Mouse (Mus musculus) gonadal fat pad, adult 2 months (tissue): ENCODE results near the gene Olfr488. TPM values are rescaled to one million over a fixed set of nuclear protein-coding genes. Genes with fewer than 3 reads are reported as not detected.
"Not testable (repeated sequence)": the region's sequence is repeated elsewhere in the genome, so short reads cannot be mapped to it uniquely, and the experiment has no call there.

Experiments used
- DNase-seq: peaks from one replicate; pipeline ENCODE4 v3.0.0-alpha.2; 2012; ENCODE audit warnings: low read depth
- polyA plus RNA-seq: library from polyadenylated mRNA; depleted of rRNA; stranded (reverse); fragments of >200 nt; gene quantifications from 2 replicates; pipeline ENCODE4 v1.2.3, GENCODE M21; 2012; rRNA removed

Olfr488 gene
- polyA plus RNA-seq: not detected in 2 replicates

DNA sequence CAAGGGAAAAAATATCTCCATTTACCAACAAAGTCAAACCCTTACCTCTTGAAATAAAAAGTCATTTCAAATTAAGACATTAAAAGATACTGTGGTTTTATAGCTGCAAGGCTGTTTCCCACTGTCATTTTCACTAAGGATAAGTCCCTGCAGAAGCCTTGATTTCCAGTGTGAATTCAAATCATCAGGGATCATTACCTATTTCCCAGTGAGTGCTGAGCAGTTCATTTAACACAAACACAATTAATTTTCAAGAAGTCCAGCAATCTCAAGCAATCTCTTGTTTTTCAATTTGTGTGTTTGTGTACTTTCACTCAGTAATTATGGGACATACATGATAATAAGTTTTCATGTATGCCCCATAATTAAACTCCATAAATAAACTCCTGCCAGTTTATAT is at the start of gene Olfr488:
Olfr488 (minus strand) TSS at position 101 of the 400 bp plus-strand sequence.
- DNase-seq: no peak

DNA sequence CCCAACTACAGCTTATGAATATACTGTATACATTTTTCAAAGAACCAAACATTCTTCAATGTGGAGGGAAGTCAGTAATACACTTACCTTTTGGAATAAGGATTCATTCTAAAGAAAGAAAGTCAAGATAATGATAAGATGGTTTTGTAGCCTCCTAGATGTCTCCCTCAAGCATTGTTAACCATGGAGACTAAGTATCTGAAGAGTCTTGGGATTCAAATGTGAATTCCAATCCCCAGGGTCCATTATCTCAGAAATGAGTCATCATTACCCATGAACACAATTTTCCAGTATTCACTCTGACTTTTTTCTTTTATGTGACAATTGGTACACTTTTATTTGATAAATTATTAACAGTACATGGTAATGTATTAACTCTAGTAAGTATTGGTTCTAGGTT is 30.7 kb upstream of the Olfr488 start, which contains the start of gene Olfr490:
Olfr490 (minus strand) TSS at position 101 of the 400 bp plus-strand sequence.
- DNase-seq: no peak

DNA sequence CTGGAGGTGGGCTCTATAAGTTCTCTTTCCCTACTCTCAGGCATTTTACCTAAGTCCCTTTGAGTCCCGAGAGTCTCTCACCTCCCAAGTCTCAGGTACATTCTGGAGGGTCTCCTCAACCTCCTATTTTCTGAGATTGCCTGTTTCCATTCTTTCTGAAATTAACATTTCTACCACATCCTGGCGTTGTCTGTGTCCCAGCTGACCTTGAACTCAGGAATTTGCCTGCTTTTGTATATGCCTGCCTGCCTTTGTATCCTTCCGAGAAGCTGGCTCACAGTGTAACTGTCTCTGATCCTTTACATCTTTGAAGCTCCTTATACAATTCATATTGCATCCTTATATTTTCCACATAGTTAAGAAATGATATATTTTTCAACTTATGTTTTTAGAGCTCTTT is 24.6 kb downstream of the Olfr488 start:
- DNase-seq: no peak

DNA sequence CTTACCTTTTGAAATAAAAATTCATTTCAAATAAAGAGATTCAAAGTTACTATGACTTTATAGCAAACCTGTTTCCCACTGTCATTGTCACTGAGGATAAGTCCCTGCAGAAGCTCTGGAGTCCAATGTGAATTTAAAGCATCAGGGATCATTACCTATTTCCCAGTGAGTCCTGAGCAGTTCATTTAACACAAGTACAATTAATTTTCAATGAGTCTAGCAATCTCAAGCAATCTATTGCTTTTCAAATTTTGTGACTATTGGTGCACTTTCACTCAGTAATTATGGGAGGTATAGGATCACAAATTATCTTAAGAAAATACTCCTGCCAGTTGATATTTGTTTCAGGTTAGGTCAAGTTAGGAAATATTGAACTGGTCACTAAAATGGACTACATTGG is 43.6 kb downstream of the Olfr488 start, which contains the start of gene Olfr487:
Olfr487 (minus strand) TSS at position 101 of the 400 bp plus-strand sequence.
- not testable (repeated sequence) for DNase-seq

Other genes with a start within 250 kb of the Olfr488 start
- gene Olfr478, start 224.4 kb downstream of the Olfr488 start, polyA plus RNA-seq: not detected in 2 replicates
- gene Olfr479, start 207.7 kb downstream of the Olfr488 start, polyA plus RNA-seq: not detected in 2 replicates
- gene Olfr480, start 191.0 kb downstream of the Olfr488 start, polyA plus RNA-seq: not detected in 2 replicates
- not detected in 2 replicates for gene Olfr481, start 178.5 kb downstream of the Olfr488 start, polyA plus RNA-seq
- not detected in 2 replicates for gene Olfr482, start 160.8 kb downstream of the Olfr488 start, polyA plus RNA-seq
- not detected in 2 replicates for gene Olfr483, start 157.5 kb downstream of the Olfr488 start, polyA plus RNA-seq
- not detected in 2 replicates for gene Olfr484, start 130.9 kb downstream of the Olfr488 start, polyA plus RNA-seq
- gene Olfr485, start 98.5 kb downstream of the Olfr488 start, polyA plus RNA-seq: not detected in 2 replicates
- gene Olfr486, start 85.6 kb downstream of the Olfr488 start, polyA plus RNA-seq: not detected in 2 replicates
- not detected in 2 replicates for gene Olfr487, start 43.7 kb downstream of the Olfr488 start, polyA plus RNA-seq
- gene Olfr490, start 30.6 kb upstream of the Olfr488 start, polyA plus RNA-seq: not detected in 2 replicates
- gene Olfr491, start 55.1 kb upstream of the Olfr488 start, polyA plus RNA-seq: 0.14 TPM in 1 of 2 replicates, not detected in the other
- not detected in 2 replicates for gene Olfr492, start 65.3 kb upstream of the Olfr488 start, polyA plus RNA-seq
- gene Olfr493, start 88.6 kb upstream of the Olfr488 start, polyA plus RNA-seq: not detected in 2 replicates
- gene Olfr494, start 107.0 kb upstream of the Olfr488 start, polyA plus RNA-seq: not detected in 2 replicates
- not detected in 2 replicates for gene Olfr495, start 134.8 kb upstream of the Olfr488 start, polyA plus RNA-seq
- not detected in 2 replicates for gene Olfr497, start 162.1 kb upstream of the Olfr488 start, polyA plus RNA-seq
- gene Olfr498, start 207.0 kb upstream of the Olfr488 start, polyA plus RNA-seq: not detected in 2 replicates